ENCODE assay signal across 22 mouse cellular contexts in genomic region chr9:42857756-42858155, GRCm38 (mm10).
DNase-seq lines count a peak whose midpoint lies in the region; TF ChIP-seq lines count a peak whose summit lies in the region.
"Had no signal": no experiment of that assay in that cellular context is flagged by ENCODE, and none has a peak within 500 bp of the region (broad histone marks: within the 10 kb centered on the region; RNA-seq: fewer than 3 reads in every experiment).

No protein-coding gene starts in this region.

- H3K36me3 ChIP-seq in ES-Bruce4 (ENCODE audit: control insufficient read depth, insufficient read depth, low read length, poor library complexity, severe bottlenecking): no peaks in the 10 kb centered on the region
- H3K36me3 ChIP-seq: embryonic facial prominence, embryonic 12.5 days; embryonic facial prominence, embryonic 15.5 days; hindbrain, embryonic 10.5 days; hindbrain, embryonic 13.5 days; intestine, embryonic 15.5 days had no signal

- H3K9ac ChIP-seq in ES-Bruce4 (ENCODE audit: low read depth, poor library complexity, severe bottlenecking): no peak overlapping the region
- H3K9ac ChIP-seq: embryonic facial prominence, embryonic 12.5 days; embryonic facial prominence, embryonic 15.5 days; forebrain, postnatal 0 days; hindbrain, embryonic 13.5 days; intestine, embryonic 15.5 days had no signal

- no peaks in the 10 kb centered on the region for H3K9me3 ChIP-seq in ES-Bruce4 (replicated peaks; ENCODE audit: control insufficient read depth, insufficient read depth, low read length, poor library complexity, severe bottlenecking)
- H3K9me3 ChIP-seq: embryonic facial prominence, embryonic 12.5 days; embryonic facial prominence, embryonic 15.5 days; hindbrain, embryonic 10.5 days; hindbrain, embryonic 13.5 days; intestine, embryonic 15.5 days had no signal

- intact Hi-C loops in heart, postnatal 36 days (cut with DNase I): no loop called here

- H3K4me1 ChIP-seq in ES-Bruce4 (ENCODE audit: control insufficient read depth, insufficient read depth, low read length): peaks cover 22% of the 10 kb centered on the region

- peak; percentile 89 for TF ChIP-seq EP300 in ES-Bruce4 (IDR thresholded peaks at IDR 0.05; ENCODE audit: insufficient read depth, low read depth, low read length)

- H3K27me3 ChIP-seq in ES-Bruce4 (ENCODE audit: control insufficient read depth, insufficient read depth, low read length, poor library complexity, severe bottlenecking): no peaks in the 10 kb centered on the region
- H3K27me3 ChIP-seq: embryonic facial prominence, embryonic 12.5 days; intestine, embryonic 15.5 days had no signal

- DNase-seq in adrenal gland, adult 2 months: peak; percentile 6
- DNase-seq in adrenal gland, postnatal 36 days: no peak
- peak; percentile 92 for DNase-seq in R1 (ENCODE audit: low read depth, low spot score)
- DNase-seq in kidney, adult 8-10 months: no peak
- DNase-seq in heart, postnatal 36 days: no peak
- DNase-seq: adrenal gland, postnatal 10 days; B cell, adult 2 months; cerebellum, adult 18-20 months; cerebellum, adult 9-11 months; cerebellum, postnatal 25 days; forebrain, postnatal 0 days; gastrocnemius, adult 2 months; gastrocnemius, postnatal 14 days; heart, adult 11 months; kidney, adult 11 months; kidney, adult 9 months had no signal

- H3K4me3 ChIP-seq in ES-Bruce4 (ENCODE audit: low read depth, low read length): no peak overlapping the region
- H3K4me3 ChIP-seq: embryonic facial prominence, embryonic 12.5 days; embryonic facial prominence, embryonic 15.5 days; gastrocnemius, adult 2 months; hindbrain, embryonic 10.5 days; hindbrain, embryonic 13.5 days; intestine, embryonic 15.5 days had no signal

- H3K27ac ChIP-seq in ES-Bruce4 (ENCODE audit: insufficient read depth, low read length): peak overlapping the region; percentile 30
- H3K27ac ChIP-seq: embryonic facial prominence, embryonic 12.5 days; embryonic facial prominence, embryonic 15.5 days; gastrocnemius, adult 2 months; hindbrain, embryonic 10.5 days; hindbrain, embryonic 13.5 days; intestine, embryonic 15.5 days had no signal

- TF ChIP-seq CTCF in ES-Bruce4 (IDR thresholded peaks at IDR 0.05; ENCODE audit: low read depth, low read length): no peak

- no peak for TF ChIP-seq POLR2A in ES-Bruce4 (IDR thresholded peaks at IDR 0.05; ENCODE audit: insufficient read depth, low read length)

Comparison
In these comparisons a context has a peak if more than half of its experiments do, and no peak if none do; other contexts are left out.
1. DNase-seq: peak in adrenal gland, adult 2 months (single experiment) and R1 (single experiment); none in adrenal gland, postnatal 36 days (0 of 2), kidney, adult 8-10 months (0 of 2) and heart, postnatal 36 days (0 of 2).